Mouse (Mus musculus) thymus, postnatal 4 days (tissue): Measurements from ENCODE around the gene Fam214a.

Experiments
- DNase-seq: peaks from one replicate; pipeline ENCODE4 v3.0.0; 2021

Fam214a gene

GRCm38 (mm10) chr9:74953265-74953958 is 728 bp downstream of the Fam214a start:
- peak; percentile 83 for DNase-seq

GRCm38 (mm10) chr9:74953959-74954279 is 1.2 kb downstream of the Fam214a start:
- DNase-seq, result no peak

GRCm38 (mm10) chr9:74954387-74954786 is 1.7 kb downstream of the Fam214a start:
- DNase-seq, result no peak

DNA sequence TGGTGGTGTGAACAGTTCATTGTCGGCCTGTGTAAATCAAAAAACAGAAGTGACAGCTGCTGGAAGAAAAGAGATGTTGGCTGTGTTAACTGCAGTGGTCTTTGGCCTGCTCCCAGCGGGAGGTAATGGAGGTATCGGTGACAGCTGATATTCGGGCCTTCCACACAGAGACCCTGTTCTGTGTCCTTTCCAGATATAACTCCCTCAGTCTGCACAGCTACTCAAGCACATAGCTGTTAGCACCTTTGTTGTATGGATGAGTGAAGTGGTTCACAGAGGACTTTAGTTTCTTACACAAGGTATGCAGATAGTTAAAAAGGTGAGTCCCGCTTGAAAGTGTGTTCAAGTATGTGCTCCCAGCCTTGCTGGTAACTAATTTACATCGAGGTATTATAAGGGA is 7.9 kb downstream of the Fam214a start:
- no peak for DNase-seq

GRCm38 (mm10) chr9:74961073-74961575 is 8.4 kb downstream of the Fam214a start:
- DNase-seq, result no peak

DNA sequence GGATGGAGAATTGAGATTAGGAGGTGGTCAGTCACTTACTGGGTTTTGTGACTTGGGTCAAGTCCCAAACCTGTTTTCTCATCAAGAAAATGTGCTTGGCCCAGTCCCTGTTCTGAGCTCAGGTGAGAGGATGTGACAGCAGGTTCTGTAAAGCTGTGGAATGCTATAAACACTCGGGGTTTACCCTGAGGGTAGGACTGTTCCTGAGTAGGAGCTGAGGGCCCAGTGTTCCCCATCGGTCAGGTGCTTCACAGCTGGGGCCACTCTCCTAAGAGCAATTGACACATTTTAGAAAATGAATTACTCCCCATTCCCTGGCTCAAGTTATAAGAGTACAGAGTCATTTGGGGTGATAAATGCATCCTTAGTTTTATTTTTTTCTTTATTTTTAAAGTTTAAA is 11.3 kb downstream of the Fam214a start:
- DNase-seq, result no peak

DNA sequence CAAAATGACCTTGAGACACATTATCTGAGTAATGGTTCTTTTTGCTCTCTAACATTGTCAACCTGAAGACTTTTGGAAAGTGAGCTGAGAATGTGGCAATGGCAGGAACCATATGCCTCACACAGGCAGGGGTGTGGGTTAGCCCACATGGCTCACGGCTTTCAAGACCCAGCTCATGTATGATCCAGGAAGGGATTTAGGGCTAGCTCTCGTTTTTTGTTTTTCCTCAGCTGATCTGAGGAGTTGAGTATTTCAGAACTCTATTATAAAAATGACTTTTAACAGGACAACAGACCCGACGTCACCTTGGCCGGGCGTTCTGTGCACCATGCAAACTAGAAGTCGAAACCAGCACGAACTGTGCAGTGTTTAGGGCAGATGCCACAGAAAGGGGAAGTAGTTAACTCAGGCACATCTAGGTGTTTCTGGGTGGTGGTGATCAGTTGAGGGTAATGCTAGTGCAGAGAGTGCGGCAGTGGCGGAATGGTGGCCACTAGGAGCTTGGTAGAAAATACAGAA is 12.2 kb downstream of the Fam214a start:
- no peak for DNase-seq

DNA sequence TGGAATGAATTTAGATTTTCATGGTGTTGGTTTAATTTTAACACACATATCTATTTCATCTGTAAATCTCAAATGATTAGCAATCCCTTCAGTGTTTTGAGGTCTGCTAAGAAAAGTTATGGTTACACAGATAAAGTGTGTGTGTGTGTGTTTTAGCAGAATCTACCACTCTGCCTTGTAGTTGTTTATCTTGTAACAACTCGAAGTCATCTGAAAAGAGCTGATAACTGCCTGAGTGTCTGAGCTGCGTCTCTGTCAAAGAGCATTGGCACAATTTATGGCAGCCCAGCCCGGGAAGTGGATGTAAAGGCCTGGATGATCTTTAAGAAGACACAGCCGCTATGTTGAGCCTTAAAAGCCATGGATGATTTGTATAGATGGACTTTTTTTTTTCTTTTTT is 13.5 kb downstream of the Fam214a start:
- no peak for DNase-seq

- no peak for DNase-seq
Observed at GRCm38 (mm10) chr9:74968647-74969428, 16.2 kb downstream of the Fam214a start.

GRCm38 (mm10) chr9:74970591-74970990 is 17.9 kb downstream of the Fam214a start:
- DNase-seq, result no peak

DNA sequence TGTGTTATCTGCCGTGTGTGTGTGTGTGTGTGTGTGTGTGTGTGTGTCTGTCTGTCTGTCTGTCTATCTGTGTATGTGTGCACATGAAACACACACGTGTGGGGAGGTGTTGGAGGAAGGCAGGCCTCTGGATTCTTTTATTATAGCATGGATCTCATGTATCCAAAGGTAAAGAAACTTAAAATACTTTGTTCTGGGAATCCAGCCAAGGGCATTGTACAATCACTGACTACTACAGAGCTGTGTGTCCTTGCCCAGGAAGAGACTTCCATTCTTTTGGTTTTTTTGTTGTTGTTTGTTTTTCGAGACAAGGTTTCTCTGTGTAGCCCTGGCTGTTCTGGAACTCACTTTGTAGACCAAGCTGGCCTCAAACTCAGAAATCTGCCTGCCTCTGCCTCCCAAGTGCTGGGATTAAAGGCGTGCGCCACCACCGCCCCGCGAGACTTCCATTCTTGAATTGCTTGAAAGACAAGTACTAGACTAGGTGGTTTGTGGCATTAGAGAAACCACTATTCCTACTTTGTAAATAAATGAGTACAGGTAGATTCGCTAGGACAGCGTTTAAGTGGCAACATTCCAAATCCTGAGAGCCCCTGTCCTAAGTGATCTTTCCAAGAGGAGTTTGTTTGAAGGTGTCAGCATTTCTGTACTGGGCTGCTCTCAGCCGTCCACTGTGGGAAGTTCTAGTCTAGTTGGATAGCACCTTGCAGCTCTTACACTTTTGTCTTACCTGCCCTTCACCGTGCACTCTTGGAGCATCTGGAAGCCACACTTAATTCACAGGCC is 18.7 kb downstream of the Fam214a start:
- no peak for DNase-seq

- DNase-seq, result no peak
Observed at GRCm38 (mm10) chr9:74972736-74973135, 20.1 kb downstream of the Fam214a start.

DNA sequence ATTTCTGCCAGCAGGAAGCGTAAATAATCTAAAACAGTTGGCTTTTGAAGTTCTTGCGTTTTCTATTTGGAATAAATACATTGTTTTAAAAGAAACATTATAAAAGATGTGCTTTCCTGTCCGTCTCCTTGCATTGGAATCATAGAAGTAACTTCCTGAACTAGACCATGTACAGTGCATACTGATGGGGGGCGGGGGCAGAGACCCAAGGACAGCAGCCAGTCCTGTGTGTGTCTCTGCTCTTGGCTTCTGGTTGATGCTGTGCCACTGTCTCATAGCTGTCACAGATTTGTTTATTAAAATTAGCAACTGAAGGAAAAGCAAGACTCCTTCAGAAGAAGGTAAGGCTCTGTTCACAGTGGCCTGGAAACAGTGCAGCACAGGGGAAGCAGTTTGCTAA is 20.5 kb downstream of the Fam214a start:
- no peak for DNase-seq

DNA sequence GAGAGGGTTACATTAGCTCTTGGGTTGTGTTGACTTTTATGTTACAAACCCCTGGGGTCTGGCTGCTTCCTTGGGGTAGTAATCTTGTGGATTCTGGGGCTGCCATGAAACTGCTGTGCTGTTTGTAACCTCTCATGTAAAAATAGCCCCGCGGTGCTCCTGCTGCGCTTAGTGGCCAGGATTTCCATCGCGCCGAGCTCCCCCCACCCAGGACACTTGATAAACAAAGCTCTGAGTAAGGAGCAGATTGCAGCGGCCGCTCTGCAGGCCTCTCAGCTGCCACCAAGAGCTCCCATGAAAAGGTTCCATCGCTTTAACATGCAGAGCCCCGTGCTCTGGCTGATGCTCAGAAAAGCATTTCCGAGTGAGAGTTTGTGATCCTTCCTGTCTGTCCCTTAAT is 22.1 kb downstream of the Fam214a start:
- peak; percentile 25 for DNase-seq

DNA sequence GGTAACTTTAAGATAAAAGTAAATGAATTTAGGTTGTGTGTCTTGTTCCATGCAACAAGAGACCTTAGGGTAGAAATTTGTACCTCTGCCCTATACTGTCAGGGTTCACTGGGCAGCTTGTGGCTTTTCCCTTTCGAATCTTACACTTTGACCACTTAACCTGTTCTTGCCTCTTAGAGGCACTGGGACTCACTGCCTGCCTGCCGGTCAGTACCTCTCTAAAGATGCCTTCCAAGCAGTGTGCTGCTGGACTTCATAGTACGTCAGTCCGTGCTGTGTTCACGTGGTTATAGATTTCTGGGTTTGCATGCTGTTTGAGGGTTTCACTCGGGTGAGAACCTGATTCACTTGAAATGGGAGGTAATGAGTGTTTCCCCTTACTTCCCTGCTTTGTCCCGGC is 22.7 kb downstream of the Fam214a start:
- no peak for DNase-seq

- peak; percentile 87 for DNase-seq
Observed at GRCm38 (mm10) chr9:74975911-74976563, 23.4 kb downstream of the Fam214a start.

- DNase-seq, result no peak
Observed at GRCm38 (mm10) chr9:74977251-74977650, 24.6 kb downstream of the Fam214a start.

DNA sequence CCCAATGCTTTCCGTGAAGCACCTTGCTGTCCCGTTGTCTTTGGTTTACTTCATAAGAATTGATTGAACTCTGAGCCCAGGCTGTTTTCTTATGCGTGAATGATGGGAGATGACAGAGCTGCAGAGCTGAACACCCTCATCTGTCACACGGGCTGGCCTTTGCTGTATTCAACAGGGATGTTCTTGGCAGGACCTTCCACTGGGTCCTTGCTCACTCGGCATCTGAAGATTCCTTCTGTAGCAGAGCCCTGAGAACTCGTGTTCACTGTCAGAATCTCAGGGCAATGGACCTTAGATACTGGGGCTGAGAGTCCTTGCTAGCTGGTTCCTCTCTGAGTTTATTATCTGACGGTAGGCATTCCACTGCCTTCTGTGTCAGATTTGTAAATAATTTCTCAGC is 25.3 kb downstream of the Fam214a start:
- no peak for DNase-seq

- no peak for DNase-seq
Observed at GRCm38 (mm10) chr9:74978868-74979267, 26.2 kb downstream of the Fam214a start.

DNA sequence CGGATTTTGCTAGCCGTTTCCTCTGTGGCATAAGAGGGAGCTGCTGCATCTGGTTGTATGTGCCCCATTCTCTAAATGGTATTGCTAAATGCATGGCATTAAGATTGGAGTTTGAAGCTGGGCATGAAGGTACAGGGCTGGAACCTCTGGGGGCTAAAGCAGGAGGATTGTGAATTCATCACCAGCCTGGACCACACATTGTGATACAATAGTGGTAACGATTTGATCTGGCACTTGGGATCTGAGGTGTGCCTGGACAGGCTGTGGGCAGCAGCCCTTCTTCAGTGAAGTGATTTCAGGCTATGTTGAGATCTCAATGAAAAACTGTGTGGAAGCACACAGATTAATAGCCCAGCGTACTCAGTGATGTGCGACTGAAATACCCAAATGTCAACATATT is 26.7 kb downstream of the Fam214a start:
- no peak for DNase-seq

GRCm38 (mm10) chr9:74979866-74980265 is 27.2 kb downstream of the Fam214a start:
- no peak for DNase-seq

GRCm38 (mm10) chr9:74981663-74982111 is 29.0 kb downstream of the Fam214a start:
- no peak for DNase-seq

DNA sequence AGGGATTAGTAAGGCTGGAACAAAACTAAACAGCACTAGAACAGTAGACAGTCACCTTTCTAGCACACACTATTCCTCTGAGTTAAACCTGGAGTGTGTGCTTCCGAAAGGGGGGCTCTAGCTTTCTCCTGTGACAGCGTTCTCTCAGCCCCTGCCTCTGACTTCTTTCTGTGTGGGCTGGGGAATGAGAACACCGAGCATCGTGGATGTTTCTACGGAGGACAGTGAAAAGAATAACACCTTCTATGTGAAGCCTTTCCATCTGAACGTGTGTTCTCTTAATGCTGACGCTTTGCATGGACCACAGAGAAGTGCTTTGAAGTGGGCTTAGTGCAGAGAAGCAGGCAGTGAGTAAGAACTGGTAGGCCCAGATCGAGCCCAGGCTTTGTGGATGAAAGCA is 29.5 kb downstream of the Fam214a start:
- no peak for DNase-seq
